Mouse (Mus musculus) WW6 (cell line): Measurements from ENCODE around the gene B4galnt4.

Experiments
- DNase-seq: peaks from one replicate; pipeline ENCODE4 v3.0.0-alpha.2; 2013; ENCODE audit warnings: low read depth, low spot score

Gene B4galnt4

GRCm38 (mm10) chr7:141119487-141119886 is 58.6 kb downstream of the B4galnt4 start:
- DNase-seq = no peak

- no peak for DNase-seq
Measured at GRCm38 (mm10) chr7:141120605-141121004, 59.7 kb downstream of the B4galnt4 start.

GRCm38 (mm10) chr7:141121051-141121531 is 60.2 kb downstream of the B4galnt4 start:
- no peak for DNase-seq
